In genomic region chr17:66757025-66757511, GRCm38 (mm10) we compare ENCODE assay signal across 8 mouse cellular contexts.
DNase-seq lines count a peak whose midpoint lies in the region; ATAC-seq and TF ChIP-seq lines count a peak whose summit lies in the region.

No protein-coding gene starts in this region.

- H3K27me3 ChIP-seq in heart, postnatal 0 days (ENCODE audit: control insufficient read depth, insufficient read depth, low read length): no peaks in the 10 kb centered on the region
- H3K27me3 ChIP-seq in forebrain, embryonic 15.5 days: no peaks in the 10 kb centered on the region
- no peaks in the 10 kb centered on the region for H3K27me3 ChIP-seq in liver, embryonic 13.5 days
- H3K27me3 ChIP-seq in neural tube, embryonic 15.5 days (replicated peaks): no peaks in the 10 kb centered on the region

- no peak for ATAC-seq in heart, postnatal 0 days (ENCODE audit: insufficient read depth, low read depth)
- peak; percentile 88 for ATAC-seq in forebrain, embryonic 15.5 days (replicated peaks)
- no peak for ATAC-seq in liver, embryonic 13.5 days (ENCODE audit: low read depth)
- ATAC-seq in neural tube, embryonic 15.5 days (ENCODE audit: low FRiP score): peak; percentile 33; the same call in 1 of the 2 replicates
- no peak for ATAC-seq in CD4-positive, CD25-positive, alpha-beta regulatory T cell, adult 4 months

- 58% methylated on average over 10 of the region's 10 CpGs for WGBS in heart, postnatal 0 days
- 12% methylated on average over 10 of the region's 10 CpGs for WGBS in forebrain, embryonic 15.5 days
- 58% methylated on average over 10 of the region's 10 CpGs for WGBS in liver, embryonic 13.5 days (ENCODE audit: insufficient replicate concordance)
- WGBS in neural tube, embryonic 15.5 days: 12% methylated on average over 10 of the region's 10 CpGs

- DNase-seq in heart, postnatal 0 days (ENCODE audit: low spot score): no peak
- DNase-seq in heart, adult 8-10 months (ENCODE audit: low spot score): no peak
- no peak for DNase-seq in liver, embryonic 13.5 days
- DNase-seq in frontal cortex, postnatal 10 days (ENCODE audit: low spot score in 2 of 2): no peak
- DNase-seq in layer of hippocampus, adult 9-11 months: no peak

- no peaks in the 10 kb centered on the region for H3K4me1 ChIP-seq in heart, postnatal 0 days (ENCODE audit: control insufficient read depth, insufficient read depth)
- H3K4me1 ChIP-seq in forebrain, embryonic 15.5 days: peaks cover 26% of the 10 kb centered on the region
- H3K4me1 ChIP-seq in liver, embryonic 13.5 days (replicated peaks): no peaks in the 10 kb centered on the region
- H3K4me1 ChIP-seq in neural tube, embryonic 15.5 days: peaks cover 39% of the 10 kb centered on the region

- H3K9me3 ChIP-seq in heart, postnatal 0 days (replicated peaks; ENCODE audit: control insufficient read depth, low read length): no peaks in the 10 kb centered on the region
- no peaks in the 10 kb centered on the region for H3K9me3 ChIP-seq in forebrain, embryonic 15.5 days
- H3K9me3 ChIP-seq in liver, embryonic 13.5 days (replicated peaks): no peaks in the 10 kb centered on the region
- H3K9me3 ChIP-seq in neural tube, embryonic 15.5 days (replicated peaks): no peaks in the 10 kb centered on the region

- H3K27ac ChIP-seq in heart, postnatal 0 days (ENCODE audit: low read depth): no peak overlapping the region
- H3K27ac ChIP-seq in forebrain, embryonic 15.5 days (replicated peaks): peak overlapping the region; percentile 58
- no peak overlapping the region for H3K27ac ChIP-seq in liver, embryonic 13.5 days
- no peak overlapping the region; the same call in 1 of the 2 replicates for H3K27ac ChIP-seq in neural tube, embryonic 15.5 days (replicated peaks)

- no peak overlapping the region for H3K9ac ChIP-seq in heart, postnatal 0 days (replicated peaks; ENCODE audit: low read depth, low read length)
- no peak overlapping the region for H3K9ac ChIP-seq in forebrain, embryonic 15.5 days (replicated peaks)
- H3K9ac ChIP-seq in liver, embryonic 13.5 days: no peak overlapping the region
- no peak overlapping the region for H3K9ac ChIP-seq in neural tube, embryonic 15.5 days (replicated peaks)

- H3K36me3 ChIP-seq in heart, postnatal 0 days (replicated peaks; ENCODE audit: control insufficient read depth, insufficient read depth, low read length): peaks cover 12% of the 10 kb centered on the region; the same call in 1 of the 2 replicates
- no peaks in the 10 kb centered on the region for H3K36me3 ChIP-seq in forebrain, embryonic 15.5 days
- H3K36me3 ChIP-seq in liver, embryonic 13.5 days: no peaks in the 10 kb centered on the region
- no peaks in the 10 kb centered on the region for H3K36me3 ChIP-seq in neural tube, embryonic 15.5 days

- no peak for TF ChIP-seq CTCF in heart, postnatal 0 days (IDR thresholded peaks at IDR 0.05; ENCODE audit: low read depth)

- TF ChIP-seq EP300 in heart, postnatal 0 days (IDR thresholded peaks at IDR 0.05; ENCODE audit: low read depth): no peak

- H3K4me3 ChIP-seq in heart, postnatal 0 days (ENCODE audit: low read depth, low read length): no peak overlapping the region
- peak overlapping the region; percentile 21 for H3K4me3 ChIP-seq in forebrain, embryonic 15.5 days
- H3K4me3 ChIP-seq in liver, embryonic 13.5 days (replicated peaks): no peak overlapping the region; the same call in 1 of the 2 replicates
- no peak overlapping the region for H3K4me3 ChIP-seq in neural tube, embryonic 15.5 days (replicated peaks)

- H3K4me2 ChIP-seq in heart, postnatal 0 days (ENCODE audit: low read depth, low read length): peak overlapping the region; percentile 23; the same call in 1 of the 2 replicates
- peak overlapping the region; percentile 40 for H3K4me2 ChIP-seq in forebrain, embryonic 15.5 days (replicated peaks)
- peak overlapping the region; percentile 28 for H3K4me2 ChIP-seq in liver, embryonic 13.5 days
- peak overlapping the region; percentile 35 for H3K4me2 ChIP-seq in neural tube, embryonic 15.5 days

Comparison
In these comparisons a context has a peak if more than half of its experiments do, and no peak if none do; other contexts are left out.
1. ATAC-seq: peak in forebrain, embryonic 15.5 days (single experiment) and neural tube, embryonic 15.5 days (single experiment); none in heart, postnatal 0 days (single experiment), liver, embryonic 13.5 days (single experiment) and CD4-positive, CD25-positive, alpha-beta regulatory T cell, adult 4 months (single experiment).
2. Peak in every context shown above with its lines, with median percentiles within 50 percentile points of each other: H3K4me2 ChIP-seq.